Mouse (Mus musculus) ES-E14 (cell line): ENCODE measurements around the gene Ndufa7. TPM values are rescaled to one million over a fixed set of nuclear protein-coding genes. Genes with fewer than 3 reads are reported as not detected.

ENCODE experiments used
- DNase-seq: peaks from one replicate; pipeline ENCODE4 v3.0.0-alpha.2; 2013; ENCODE audit warnings: low read depth, low spot score
- H3K27ac ChIP-seq: 2 replicates; pipeline ENCODE4 v1.5.1; 2012; ENCODE audit warnings: low read depth, mild to moderate bottlenecking, low read length, moderate library complexity, mixed read lengths; ENCODE audit not compliant: poor library complexity, insufficient read depth, severe bottlenecking
- H3K36me3 ChIP-seq: 2 replicates; pipeline ENCODE4 v1.6.1; 2012; ENCODE audit warnings: mild to moderate bottlenecking, low read length, moderate library complexity, mixed read lengths; ENCODE audit not compliant: control insufficient read depth, poor library complexity, insufficient read depth, severe bottlenecking
- H3K4me1 ChIP-seq, 2 experiments: fragments of 150-350 bp in 1 of 2; sonication (generic) in 1 of 2; 2 replicates each; pipeline ENCODE4 v1.6.1; 2012; ENCODE audit warnings: low read length in 2 of 2, mild to moderate bottlenecking in 1 of 2, mixed read lengths in 1 of 2; ENCODE audit not compliant: control insufficient read depth in 2 of 2, insufficient read depth in 2 of 2, poor library complexity in 1 of 2
- H3K4me3 ChIP-seq, 2 experiments: fragments of 150-350 bp in 1 of 2; sonication (generic) in 1 of 2; 2 replicates each; pipeline ENCODE4 v1.5.1; 2012; ENCODE audit warnings: low read length in 2 of 2, low read depth in 1 of 2, mild to moderate bottlenecking in 1 of 2, mixed read lengths in 1 of 2; ENCODE audit not compliant: insufficient read depth in 1 of 2, poor library complexity in 1 of 2, severe bottlenecking in 1 of 2
- H3K9ac ChIP-seq: 2 replicates; pipeline ENCODE4 v1.6.1; 2012; ENCODE audit warnings: low read depth, mild to moderate bottlenecking, low read length, mixed read lengths; ENCODE audit not compliant: poor library complexity, insufficient read depth, severe bottlenecking
- H3K9me3 ChIP-seq: fragments of 150-350 bp; sonication (generic); 2 replicates; pipeline ENCODE4 v1.6.1; 2012; ENCODE audit warnings: low read depth, mild to moderate bottlenecking, low read length; ENCODE audit not compliant: control insufficient read depth, insufficient read depth
- CHD2 ChIP-seq: IDR thresholded peaks from 2 replicates; pipeline ENCODE4 v1.6.1; 2014; ENCODE audit warnings: mild to moderate bottlenecking, low read depth, low read length, inconsistent platforms
- HCFC1 ChIP-seq: IDR thresholded peaks from 2 replicates; pipeline ENCODE4 v1.6.1; 2012; ENCODE audit warnings: low read length, inconsistent platforms, borderline replicate concordance; ENCODE audit not compliant: insufficient read depth
- MAFK ChIP-seq: IDR thresholded peaks from 2 replicates; pipeline ENCODE4 v1.6.1; 2014; ENCODE audit warnings: mild to moderate bottlenecking, low read depth, low read length, inconsistent platforms; ENCODE audit not compliant: insufficient read depth
- ZC3H11A ChIP-seq: IDR thresholded peaks from 2 replicates; pipeline ENCODE4 v1.6.1; 2012; ENCODE audit warnings: low read depth, mild to moderate bottlenecking, inconsistent platforms, low read length, borderline replicate concordance
- ZNF384 ChIP-seq: IDR thresholded peaks from 2 replicates; pipeline ENCODE4 v1.6.1; 2012; ENCODE audit warnings: low read depth, low read length, inconsistent platforms
- in situ Hi-C, 2 experiments: fragments of 600-800 bp; cut with MboI; formaldehyde crosslinking; loops; one replicate each; pipeline ENCODE4 v1.15.1; 2025; ENCODE audit warnings: low sequenced_read_pairs in 2 of 2, inconsistent platforms in 1 of 2; ENCODE audit not compliant: unreplicated experiment in 2 of 2
- total RNA-seq: library from RNA; depleted of rRNA; stranded (reverse); fragments of 300-350 nt; gene quantifications from 2 replicates; pipeline ENCODE4 v1.2.3, GENCODE M21; 2012

Ndufa7 gene
- total RNA-seq, 1 experiment: 639 TPM

GRCm38 (mm10) chr17:33807181-33807888 is 17.0 kb upstream of the Ndufa7 start:
- Histone ChIP-seq H3K9ac (peak overlapping the region; percentile 3; the same call in 1 of the 2 replicates), H3K4me1 (peaks cover 10 to 20% of the 10 kb centered on the region in 2 experiments), H3K9me3 (no peaks in the 10 kb centered on the region), H3K4me3 (peak overlapping the region; percentile 29 to 43), H3K27ac (peak overlapping the region; percentile 94), H3K36me3 (no peaks in the 10 kb centered on the region)
- TF ChIP-seq CHD2 (no peak), ZC3H11A (no peak), MAFK (no peak), ZNF384 (no peak), HCFC1 (no peak)
- DNase-seq: peak; percentile 67
- in situ Hi-C loops: no loop called here

- DNase-seq: no peak
- no peaks in the 10 kb centered on the region for H3K36me3 ChIP-seq
- no peak for TF ChIP-seq ZC3H11A
- TF ChIP-seq MAFK: no peak
- no peak for TF ChIP-seq CHD2
- no peak for TF ChIP-seq HCFC1
- TF ChIP-seq ZNF384: no peak
- H3K4me3 ChIP-seq: peak overlapping the region; percentile 24 to 45
- peaks cover 11 to 27% of the 10 kb centered on the region in 2 experiments for H3K4me1 ChIP-seq
- no peaks in the 10 kb centered on the region for H3K9me3 ChIP-seq
- peak overlapping the region; percentile 73 for H3K9ac ChIP-seq
- in situ Hi-C loops: no loop called here
- peak overlapping the region; percentile 22 for H3K27ac ChIP-seq
Observed at GRCm38 (mm10) chr17:33808192-33808591, 16.2 kb upstream of the Ndufa7 start.

- Histone ChIP-seq H3K27ac (no peak within 1 kb of the TSS), H3K9ac (peak within 1 kb of the TSS; percentile 79), H3K4me1 (peaks cover 11 to 23% of the 10 kb centered on the region in 2 experiments), H3K36me3 (no peaks in the 10 kb centered on the region), H3K9me3 (no peaks in the 10 kb centered on the region), H3K4me3 (peak within 1 kb of the TSS; percentile 83 to 96)
- peak; percentile 99 for DNase-seq
- in situ Hi-C loops: no loop called here
- no peak for TF ChIP-seq HCFC1
- peak; percentile 95 for TF ChIP-seq CHD2
Observed at GRCm38 (mm10) chr17:33810334-33811141, 13.8 kb upstream of the Ndufa7 start, which contains the start of gene Kank3. Kank3 (plus strand) TSS chr17:33810519.

- Histone ChIP-seq H3K4me3 (peak overlapping the region; percentile 83 to 96), H3K36me3 (no peaks in the 10 kb centered on the region), H3K27ac (no peak overlapping the region), H3K9ac (peak overlapping the region; percentile 79), H3K9me3 (no peaks in the 10 kb centered on the region), H3K4me1 (peaks cover 11 to 22% of the 10 kb centered on the region in 2 experiments)
- no peak for TF ChIP-seq HCFC1
- TF ChIP-seq MAFK: no peak
- no peak for TF ChIP-seq CHD2
- no peak for TF ChIP-seq ZC3H11A
- TF ChIP-seq ZNF384: no peak
- DNase-seq: no peak
- in situ Hi-C loops: no loop called here
Observed at GRCm38 (mm10) chr17:33811142-33811516, 13.2 kb upstream of the Ndufa7 start.
